Mouse (Mus musculus) erythroblast, embryonic 14.5 days (primary cell): ENCODE data around the gene Cops7a.

Experiments used
- GATA1 ChIP-seq: IDR thresholded peaks from 2 replicates; pipeline ENCODE4 v1.6.1; 2012; ENCODE audit warnings: low read length, inconsistent platforms, mixed read lengths
- TAL1 ChIP-seq: IDR thresholded peaks from 3 replicates; pipeline ENCODE4 v1.6.1; 2012; ENCODE audit warnings: low read length, inconsistent platforms, mixed read lengths

GRCm38 (mm10) chr6:125003706-125004105 lies 38.4 kb upstream of the Cops7a start:
- TF ChIP-seq TAL1 (no peak), GATA1 (no peak)
